Mouse (Mus musculus) ovary, adult 18-20 months (tissue): ENCODE data around the gene Arhgap31.
"Not testable (repeated sequence)": the region's sequence is repeated elsewhere in the genome, so short reads cannot be mapped to it uniquely, and the experiment has no call there.

Experiments used
- DNase-seq: peaks from one replicate; pipeline ENCODE4 v3.0.0; 2022; ENCODE audit warnings: low spot score, mixed read lengths

Arhgap31 gene

GRCm38 (mm10) chr16:38724974-38725373 is 11.9 kb upstream of the Arhgap31 start:
- no peak for DNase-seq

GRCm38 (mm10) chr16:38724256-38724655 is 11.2 kb upstream of the Arhgap31 start:
- DNase-seq, result no peak

GRCm38 (mm10) chr16:38721377-38721776 is 8.3 kb upstream of the Arhgap31 start:
- DNase-seq, result no peak

- not testable (repeated sequence) for DNase-seq
Measured at GRCm38 (mm10) chr16:38714259-38714526, 1.1 kb upstream of the Arhgap31 start.

GRCm38 (mm10) chr16:38713404-38714258 is 557 bp upstream of the Arhgap31 start:
- DNase-seq, result no peak

- no peak for DNase-seq
Measured at GRCm38 (mm10) chr16:38712105-38712504, 969 bp downstream of the Arhgap31 start.

GRCm38 (mm10) chr16:38711245-38711644 is 1.8 kb downstream of the Arhgap31 start:
- no peak for DNase-seq

- no peak for DNase-seq
Measured at GRCm38 (mm10) chr16:38708962-38709520, 4.0 kb downstream of the Arhgap31 start.

- no peak for DNase-seq
Measured at GRCm38 (mm10) chr16:38706782-38707181, 6.3 kb downstream of the Arhgap31 start.

- DNase-seq, result no peak
Measured at GRCm38 (mm10) chr16:38705531-38706281, 7.4 kb downstream of the Arhgap31 start.

- DNase-seq, result no peak
Measured at GRCm38 (mm10) chr16:38703501-38703900, 9.6 kb downstream of the Arhgap31 start.

- DNase-seq, result no peak
Measured at GRCm38 (mm10) chr16:38702316-38702715, 10.8 kb downstream of the Arhgap31 start.

GRCm38 (mm10) chr16:38701492-38702185 is 11.4 kb downstream of the Arhgap31 start:
- no peak for DNase-seq

GRCm38 (mm10) chr16:38700392-38701162 is 12.5 kb downstream of the Arhgap31 start:
- DNase-seq, result no peak

GRCm38 (mm10) chr16:38697611-38698010 is 15.5 kb downstream of the Arhgap31 start:
- DNase-seq, result no peak

- DNase-seq, result no peak
Measured at GRCm38 (mm10) chr16:38695557-38695956, 17.5 kb downstream of the Arhgap31 start.

GRCm38 (mm10) chr16:38694906-38695540 is 18.1 kb downstream of the Arhgap31 start:
- DNase-seq, result no peak

- DNase-seq, result no peak
Measured at GRCm38 (mm10) chr16:38690501-38690900, 22.6 kb downstream of the Arhgap31 start.

- DNase-seq, result no peak
Measured at GRCm38 (mm10) chr16:38689786-38690185, 23.3 kb downstream of the Arhgap31 start.

GRCm38 (mm10) chr16:38688531-38689264 is 24.4 kb downstream of the Arhgap31 start:
- no peak for DNase-seq
